Mouse (Mus musculus) ES-E14 (cell line): ENCODE results near the gene Cdk4. TPM values are rescaled to one million over a fixed set of nuclear protein-coding genes. Genes with fewer than 3 reads are reported as not detected.
A peak's percentile ranks its signal among the peaks of the same experiment; 100 is the strongest.

Experiments
- DNase-seq: peaks from one replicate; pipeline ENCODE4 v3.0.0-alpha.2; 2013; ENCODE audit warnings: low read depth, low spot score
- H3K27ac ChIP-seq: 2 replicates; pipeline ENCODE4 v1.5.1; 2012; ENCODE audit warnings: low read depth, mild to moderate bottlenecking, low read length, moderate library complexity, mixed read lengths; ENCODE audit not compliant: poor library complexity, insufficient read depth, severe bottlenecking
- H3K36me3 ChIP-seq: 2 replicates; pipeline ENCODE4 v1.6.1; 2012; ENCODE audit warnings: mild to moderate bottlenecking, low read length, moderate library complexity, mixed read lengths; ENCODE audit not compliant: control insufficient read depth, poor library complexity, insufficient read depth, severe bottlenecking
- H3K4me1 ChIP-seq, 2 experiments: fragments of 150-350 bp in 1 of 2; sonication (generic) in 1 of 2; 2 replicates each; pipeline ENCODE4 v1.6.1; 2012; ENCODE audit warnings: low read length in 2 of 2, mild to moderate bottlenecking in 1 of 2, mixed read lengths in 1 of 2; ENCODE audit not compliant: control insufficient read depth in 2 of 2, insufficient read depth in 2 of 2, poor library complexity in 1 of 2
- H3K4me3 ChIP-seq, 2 experiments: fragments of 150-350 bp in 1 of 2; sonication (generic) in 1 of 2; 2 replicates each; pipeline ENCODE4 v1.5.1; 2012; ENCODE audit warnings: low read length in 2 of 2, low read depth in 1 of 2, mild to moderate bottlenecking in 1 of 2, mixed read lengths in 1 of 2; ENCODE audit not compliant: insufficient read depth in 1 of 2, poor library complexity in 1 of 2, severe bottlenecking in 1 of 2
- H3K9ac ChIP-seq: 2 replicates; pipeline ENCODE4 v1.6.1; 2012; ENCODE audit warnings: low read depth, mild to moderate bottlenecking, low read length, mixed read lengths; ENCODE audit not compliant: poor library complexity, insufficient read depth, severe bottlenecking
- H3K9me3 ChIP-seq: fragments of 150-350 bp; sonication (generic); 2 replicates; pipeline ENCODE4 v1.6.1; 2012; ENCODE audit warnings: low read depth, mild to moderate bottlenecking, low read length; ENCODE audit not compliant: control insufficient read depth, insufficient read depth
- CHD2 ChIP-seq: IDR thresholded peaks from 2 replicates; pipeline ENCODE4 v1.6.1; 2014; ENCODE audit warnings: mild to moderate bottlenecking, low read depth, low read length, inconsistent platforms
- HCFC1 ChIP-seq: IDR thresholded peaks from 2 replicates; pipeline ENCODE4 v1.6.1; 2012; ENCODE audit warnings: low read length, inconsistent platforms, borderline replicate concordance; ENCODE audit not compliant: insufficient read depth
- MAFK ChIP-seq: IDR thresholded peaks from 2 replicates; pipeline ENCODE4 v1.6.1; 2014; ENCODE audit warnings: mild to moderate bottlenecking, low read depth, low read length, inconsistent platforms; ENCODE audit not compliant: insufficient read depth
- ZC3H11A ChIP-seq: IDR thresholded peaks from 2 replicates; pipeline ENCODE4 v1.6.1; 2012; ENCODE audit warnings: low read depth, mild to moderate bottlenecking, inconsistent platforms, low read length, borderline replicate concordance
- ZNF384 ChIP-seq: IDR thresholded peaks from 2 replicates; pipeline ENCODE4 v1.6.1; 2012; ENCODE audit warnings: low read depth, low read length, inconsistent platforms
- in situ Hi-C, 2 experiments: fragments of 600-800 bp; cut with MboI; formaldehyde crosslinking; loops; one replicate each; pipeline ENCODE4 v1.15.1; 2025; ENCODE audit warnings: low sequenced_read_pairs in 2 of 2, inconsistent platforms in 1 of 2; ENCODE audit not compliant: unreplicated experiment in 2 of 2
- total RNA-seq: library from RNA; depleted of rRNA; stranded (reverse); fragments of 300-350 nt; gene quantifications from 2 replicates; pipeline ENCODE4 v1.2.3, GENCODE M21; 2012

The Cdk4 gene
- total RNA-seq, 1 experiment = 522 TPM

DNA sequence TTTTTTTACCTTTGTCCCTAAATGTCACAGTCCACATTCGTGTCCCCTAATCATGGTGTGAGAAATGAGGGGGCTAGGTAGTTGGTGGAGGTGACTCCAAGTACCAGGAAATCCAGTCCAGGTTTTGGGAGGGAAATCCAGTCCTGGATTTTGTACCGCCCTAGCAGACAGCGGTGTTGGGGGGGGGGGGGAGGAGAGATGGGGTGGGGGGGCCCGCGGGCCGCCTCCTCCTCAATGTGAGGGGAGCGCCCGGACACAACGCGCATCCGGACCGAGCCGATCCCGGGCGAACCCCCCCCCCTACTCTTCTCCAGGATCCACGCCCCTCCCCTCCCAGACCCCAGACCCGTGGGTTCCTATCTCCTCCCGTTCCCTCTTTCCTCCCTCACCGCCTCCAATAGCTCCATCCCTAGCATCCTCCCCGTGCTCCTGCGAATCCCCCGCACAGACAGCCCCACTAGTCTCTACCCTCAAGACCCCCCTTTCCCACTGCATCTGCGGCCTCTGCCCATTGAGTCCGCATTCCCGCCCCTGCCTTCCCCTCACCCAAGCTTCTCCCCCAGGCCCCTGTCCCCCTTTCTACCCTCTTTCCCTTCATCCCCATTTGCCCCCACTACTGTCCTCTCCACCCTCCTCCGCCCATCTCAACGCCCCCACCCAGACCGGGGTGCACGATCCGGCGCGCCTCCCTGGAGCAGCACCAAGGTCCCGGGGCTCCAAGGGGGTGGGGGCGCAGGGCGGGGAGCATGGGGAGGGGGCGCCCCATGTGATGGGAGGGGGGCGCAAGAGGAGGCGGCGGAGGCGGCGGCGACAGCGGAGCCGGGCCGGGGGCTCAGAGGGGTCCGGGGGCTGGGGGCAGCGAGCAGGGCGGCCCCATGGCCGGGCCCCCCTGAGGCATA lies 15.6 kb downstream of the Cdk4 start:
- DNase-seq = no peak
- Histone ChIP-seq H3K9me3 (no peaks in the 10 kb centered on the region), H3K4me1 (peaks cover 0 to 12% of the 10 kb centered on the region in 2 experiments; a peak in 1 of 4 replicates), H3K4me3 (peak overlapping the region; percentile 55 to 67), H3K9ac (peak overlapping the region; percentile 58; the same call in 1 of the 2 replicates), H3K27ac (no peak overlapping the region), H3K36me3 (no peaks in the 10 kb centered on the region)
- in situ Hi-C loops = no loop called here
- TF ChIP-seq CHD2 = no peak
- no peak for TF ChIP-seq ZNF384
- no peak for TF ChIP-seq ZC3H11A
- no peak for TF ChIP-seq HCFC1
- no peak for TF ChIP-seq MAFK

DNA sequence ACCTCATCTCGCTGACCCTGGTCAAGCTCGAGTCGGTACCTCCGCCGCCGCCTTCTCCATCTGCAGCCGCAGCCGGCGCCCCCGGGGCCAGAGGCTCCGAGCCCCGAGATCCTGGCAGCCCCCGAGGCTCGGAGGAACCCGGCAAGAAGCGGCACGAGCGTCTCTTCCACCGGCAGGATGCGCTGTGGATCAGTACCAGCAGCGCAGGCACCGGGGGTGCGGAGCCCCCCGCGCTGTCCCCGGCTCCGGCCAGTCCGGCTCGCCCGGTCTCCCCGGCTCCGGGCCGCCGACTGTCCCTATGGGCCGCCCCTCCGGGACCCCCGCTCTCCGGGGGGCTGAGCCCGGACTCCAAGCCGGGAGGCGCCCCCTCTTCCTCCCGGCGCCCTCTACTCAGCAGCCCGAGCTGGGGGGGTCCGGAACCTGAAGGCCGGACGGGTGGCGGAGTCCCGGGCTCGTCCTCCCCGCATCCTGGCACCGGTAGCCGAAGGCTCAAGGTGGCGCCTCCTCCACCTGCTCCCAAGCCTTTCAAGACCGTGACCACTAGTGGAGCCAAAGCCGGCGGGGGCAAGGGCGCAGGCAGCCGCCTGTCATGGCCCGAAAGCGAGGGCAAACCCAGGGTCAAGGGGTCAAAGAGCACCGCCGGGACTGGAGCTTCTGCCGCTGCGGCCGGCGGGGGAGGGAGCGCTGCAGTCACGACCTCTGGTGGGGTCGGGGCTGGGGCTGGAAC lies 16.5 kb downstream of the Cdk4 start:
- TF ChIP-seq MAFK = no peak
- no peak for TF ChIP-seq CHD2
- no peak for TF ChIP-seq ZC3H11A
- no peak for TF ChIP-seq HCFC1
- TF ChIP-seq ZNF384 = no peak
- Histone ChIP-seq H3K9me3 (no peaks in the 10 kb centered on the region), H3K27ac (no peak overlapping the region), H3K4me3 (peak overlapping the region; percentile 55 to 67; a peak in 3 of 4 replicates), H3K4me1 (peaks cover 0 to 12% of the 10 kb centered on the region in 2 experiments; a peak in 1 of 4 replicates), H3K36me3 (no peaks in the 10 kb centered on the region), H3K9ac (peak overlapping the region; percentile 58; the same call in 1 of the 2 replicates)
- DNase-seq = no peak
- in situ Hi-C loops = no loop called here

DNA sequence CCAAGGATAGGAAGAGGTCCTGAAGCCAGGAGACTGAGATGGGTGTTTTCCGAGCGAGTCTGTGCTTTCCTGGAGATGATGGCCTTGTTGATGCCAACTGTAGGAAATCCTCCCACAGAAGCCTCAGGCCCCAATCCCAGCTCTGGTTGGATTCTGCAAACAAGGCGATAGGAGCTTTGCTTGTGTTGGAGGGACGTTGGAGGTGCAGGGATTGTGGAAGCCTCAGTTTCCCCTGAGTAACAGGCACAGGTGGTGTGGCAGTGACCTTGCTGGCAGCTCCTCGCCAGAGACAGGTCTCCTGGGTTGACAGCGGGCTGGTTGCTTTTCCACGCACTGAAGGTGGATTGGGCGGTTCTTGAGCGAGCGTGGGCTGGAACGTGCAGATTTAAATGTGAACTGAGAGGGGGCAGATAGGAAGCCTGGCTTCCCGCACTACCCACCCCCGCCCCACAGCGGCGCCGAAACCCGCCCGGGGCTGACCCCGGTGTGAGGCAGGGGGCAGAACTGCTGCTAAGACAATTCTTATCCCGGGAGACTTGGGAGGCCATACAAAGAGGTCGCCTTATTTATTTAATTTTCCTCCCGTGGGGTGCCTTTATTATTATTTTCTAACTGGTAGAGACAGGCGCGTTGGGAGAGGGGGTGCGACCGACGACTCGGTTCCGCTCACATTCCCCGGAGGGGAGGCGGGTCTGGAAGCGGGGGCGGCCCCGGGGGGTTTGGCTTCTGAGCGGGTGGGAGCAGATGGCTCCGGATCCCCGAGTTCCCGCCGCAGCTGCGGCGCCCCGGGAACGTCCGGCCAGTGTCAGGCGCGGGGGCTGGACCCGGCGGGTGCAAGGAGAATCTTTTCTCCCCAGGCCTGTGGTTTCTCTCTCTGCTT lies 17.8 kb downstream of the Cdk4 start:
- no peaks in the 10 kb centered on the region for H3K9me3 ChIP-seq
- TF ChIP-seq MAFK (no peak), ZC3H11A (no peak), ZNF384 (no peak), CHD2 (no peak), HCFC1 (no peak)
- no peak for DNase-seq
- H3K4me3 ChIP-seq = peak overlapping the region; percentile 11 to 29; a peak in 2 of 4 replicates
- no peaks in the 10 kb centered on the region for H3K36me3 ChIP-seq
- no peak overlapping the region for H3K9ac ChIP-seq
- in situ Hi-C loops = no loop called here
- H3K4me1 ChIP-seq = peaks cover 0 to 12% of the 10 kb centered on the region in 2 experiments; a peak in 1 of 4 replicates
- no peak overlapping the region for H3K27ac ChIP-seq

DNA sequence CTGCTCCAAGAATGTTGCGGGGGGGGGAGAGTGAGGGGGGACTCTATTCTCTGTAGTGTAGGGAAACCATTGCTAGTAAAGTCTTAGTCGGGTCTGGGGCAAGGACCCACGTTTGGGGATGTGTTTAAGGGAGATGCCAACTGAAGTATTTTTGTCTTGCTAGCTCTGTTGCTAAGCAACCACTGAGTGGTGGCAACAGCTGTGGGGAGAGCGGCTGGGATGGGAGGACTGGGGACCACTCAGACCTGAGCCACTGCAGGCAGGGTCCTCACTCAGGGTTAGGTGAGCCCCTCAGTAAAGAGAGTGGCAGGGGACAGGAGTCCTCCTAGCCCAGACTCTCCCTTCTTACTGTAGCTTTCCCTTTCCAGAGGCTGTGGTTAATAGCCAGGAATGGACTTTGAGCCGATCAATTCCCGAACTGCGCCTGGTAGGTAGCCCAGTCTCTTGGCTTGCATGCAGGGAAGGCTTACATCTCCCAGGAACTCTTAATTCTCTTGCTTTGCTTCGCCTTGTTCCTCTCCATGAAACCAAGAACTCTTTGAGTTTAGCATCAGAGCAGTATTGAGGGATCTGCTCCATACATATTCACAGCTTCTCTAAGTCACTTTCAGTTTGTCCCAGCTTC lies 18.8 kb downstream of the Cdk4 start:
- H3K4me3 ChIP-seq = no peak overlapping the region
- no peak for DNase-seq
- in situ Hi-C loops = no loop called here
- no peaks in the 10 kb centered on the region for H3K36me3 ChIP-seq
- no peak overlapping the region for H3K27ac ChIP-seq
- no peaks in the 10 kb centered on the region for H3K9me3 ChIP-seq
- H3K4me1 ChIP-seq = peaks cover 0 to 12% of the 10 kb centered on the region in 2 experiments; a peak in 1 of 4 replicates
- H3K9ac ChIP-seq = no peak overlapping the region
- TF ChIP-seq ZNF384 = no peak
- TF ChIP-seq CHD2 = no peak
